In the genomic region with DNA sequence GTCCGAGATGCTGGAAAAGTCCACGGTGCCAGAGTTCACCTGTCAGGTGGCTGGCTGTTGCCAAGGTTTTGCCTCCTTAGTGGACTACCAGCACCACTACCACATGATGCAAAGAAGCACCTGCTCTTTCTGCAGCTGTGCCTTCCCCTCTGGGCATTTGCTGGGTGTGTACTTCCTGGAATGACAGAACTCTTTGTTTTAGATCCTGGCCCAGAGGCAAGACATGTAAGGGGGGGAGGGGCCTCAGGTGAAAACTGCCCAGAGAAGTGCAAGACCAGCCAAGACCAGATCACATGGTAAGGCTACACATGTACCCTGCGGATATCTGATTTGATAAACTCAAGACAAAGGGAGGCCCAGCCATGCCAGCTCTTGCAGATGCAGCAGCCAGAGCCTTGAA, we compare ENCODE assay signal across 18 mouse cellular contexts.
A peak's percentile ranks its signal among the peaks of the same experiment; 100 is the strongest.
DNase-seq lines count a peak whose midpoint lies in the region; ATAC-seq and TF ChIP-seq lines count a peak whose summit lies in the region.
"Had no signal": no experiment of that assay in that cellular context is flagged by ENCODE, and none has a peak within 500 bp of the region (broad histone marks: within the 10 kb centered on the region; RNA-seq: fewer than 3 reads in every experiment).

No protein-coding gene starts in this region.

- no peaks in the 10 kb centered on the region for H3K79me2 ChIP-seq in myocyte (ENCODE audit: control insufficient read depth, insufficient read depth)

- no peak overlapping the region for H3ac ChIP-seq in myocyte (ENCODE audit: control insufficient read depth, insufficient read length)

- WGBS in limb, embryonic 11.5 days = 91% methylated on average over 3 of the region's 3 CpGs
- 91% methylated on average over 3 of the region's 3 CpGs for WGBS in limb, embryonic 10.5 days
- WGBS in embryonic facial prominence, embryonic 13.5 days = 73% methylated on average over 3 of the region's 3 CpGs

- no peaks in the 10 kb centered on the region for H3K4me1 ChIP-seq in limb, embryonic 11.5 days (ENCODE audit: control insufficient read depth, insufficient read depth, low read length)
- H3K4me1 ChIP-seq in limb, embryonic 10.5 days = peaks cover 9% of the 10 kb centered on the region; the same call in 1 of the 2 replicates
- H3K4me1 ChIP-seq in E14TG2a.4 (replicated peaks; ENCODE audit: low read depth, low read length) = peaks cover 34% of the 10 kb centered on the region
- no peaks in the 10 kb centered on the region for H3K4me1 ChIP-seq in embryonic facial prominence, embryonic 13.5 days
- H3K4me1 ChIP-seq: embryonic facial prominence, embryonic 12.5 days; heart, embryonic 15.5 days; hindbrain, embryonic 12.5 days; limb, embryonic 15.5 days; neural tube, embryonic 15.5 days had no signal

- no peak for TF ChIP-seq CTCF in E14TG2a.4 (conservative IDR thresholded peaks at IDR 0.05; ENCODE audit: low read length)

- peak; percentile 23 for DNase-seq in limb, embryonic 11.5 days (ENCODE audit: low spot score)
- no peak for DNase-seq in limb, embryonic 10.5 days (ENCODE audit: low spot score)
- no peak for DNase-seq in cerebellum, postnatal 10 days
- DNase-seq in thymus, postnatal 14 days = no peak
- no peak for DNase-seq in left cerebral cortex, postnatal 10 days (ENCODE audit: extremely low spot score in 1 of 2, low spot score in 2 of 2)
- DNase-seq: cerebellum, postnatal 36 days; kidney, adult 18-20 months; lung, adult 2 months; retina, postnatal 1 day; thymus, postnatal 4 days had no signal

- no peaks in the 10 kb centered on the region for H3K27me3 ChIP-seq in limb, embryonic 11.5 days (ENCODE audit: control insufficient read depth, insufficient read depth, low read length)
- no peaks in the 10 kb centered on the region for H3K27me3 ChIP-seq in limb, embryonic 10.5 days (ENCODE audit: low read depth, poor library complexity, severe bottlenecking)
- H3K27me3 ChIP-seq in E14TG2a.4 (ENCODE audit: insufficient read depth, low read length) (no peaks in the 10 kb centered on the region), myocyte (ENCODE audit: control insufficient read depth, insufficient read depth, insufficient read length) (no peaks in the 10 kb centered on the region)
- no peaks in the 10 kb centered on the region for H3K27me3 ChIP-seq in embryonic facial prominence, embryonic 13.5 days
- H3K27me3 ChIP-seq: embryonic facial prominence, embryonic 12.5 days; heart, embryonic 15.5 days; hindbrain, embryonic 12.5 days; limb, embryonic 15.5 days; neural tube, embryonic 15.5 days had no signal

- no peak overlapping the region for H3K4me2 ChIP-seq in limb, embryonic 11.5 days (ENCODE audit: low read depth, severe bottlenecking)
- no peak overlapping the region for H3K4me2 ChIP-seq in embryonic facial prominence, embryonic 13.5 days
- no peak overlapping the region for H3K4me2 ChIP-seq in myocyte (ENCODE audit: low read depth)
- H3K4me2 ChIP-seq: embryonic facial prominence, embryonic 12.5 days; heart, embryonic 15.5 days; hindbrain, embryonic 12.5 days; limb, embryonic 15.5 days; neural tube, embryonic 15.5 days had no signal

- no peaks in the 10 kb centered on the region for H3K36me3 ChIP-seq in limb, embryonic 11.5 days (ENCODE audit: control insufficient read depth, insufficient read depth, low read length)
- H3K36me3 ChIP-seq in limb, embryonic 10.5 days = no peaks in the 10 kb centered on the region
- H3K36me3 ChIP-seq in E14TG2a.4 (ENCODE audit: insufficient read depth, low read length) = no peaks in the 10 kb centered on the region
- no peaks in the 10 kb centered on the region for H3K36me3 ChIP-seq in embryonic facial prominence, embryonic 13.5 days
- H3K36me3 ChIP-seq in myocyte (ENCODE audit: control insufficient read depth, insufficient read depth) = no peaks in the 10 kb centered on the region
- H3K36me3 ChIP-seq: embryonic facial prominence, embryonic 12.5 days; heart, embryonic 15.5 days; hindbrain, embryonic 12.5 days; limb, embryonic 15.5 days; neural tube, embryonic 15.5 days had no signal

- no peak overlapping the region for H3K27ac ChIP-seq in limb, embryonic 11.5 days (replicated peaks; ENCODE audit: low read depth, low read length)
- no peak overlapping the region for H3K27ac ChIP-seq in limb, embryonic 10.5 days
- no peak overlapping the region for H3K27ac ChIP-seq in embryonic facial prominence, embryonic 13.5 days
- H3K27ac ChIP-seq: embryonic facial prominence, embryonic 12.5 days; heart, embryonic 15.5 days; hindbrain, embryonic 12.5 days; limb, embryonic 15.5 days; neural tube, embryonic 15.5 days had no signal

- H3K9ac ChIP-seq in limb, embryonic 11.5 days (ENCODE audit: low read length) = no peak overlapping the region
- H3K9ac ChIP-seq in embryonic facial prominence, embryonic 13.5 days = no peak overlapping the region
- H3K9ac ChIP-seq: embryonic facial prominence, embryonic 12.5 days; heart, embryonic 15.5 days; hindbrain, embryonic 12.5 days; limb, embryonic 15.5 days; neural tube, embryonic 15.5 days had no signal

- no peak for TF ChIP-seq POLR2A in myocyte (IDR thresholded peaks at IDR 0.05; ENCODE audit: insufficient read length, low read depth)

- H3K4me3 ChIP-seq in limb, embryonic 11.5 days (ENCODE audit: low read depth, low read length) = no peak overlapping the region
- H3K4me3 ChIP-seq in limb, embryonic 10.5 days = no peak overlapping the region
- H3K4me3 ChIP-seq in E14TG2a.4 (replicated peaks; ENCODE audit: low read length) (0 out of 2 replicates have a peak overlapping the region, but pooled peaks have one; percentile 3), myocyte (no peak overlapping the region)
- no peak overlapping the region for H3K4me3 ChIP-seq in embryonic facial prominence, embryonic 13.5 days
- H3K4me3 ChIP-seq: embryonic facial prominence, embryonic 12.5 days; heart, embryonic 15.5 days; hindbrain, embryonic 12.5 days; limb, embryonic 15.5 days; neural tube, embryonic 15.5 days had no signal

- intact Hi-C loops in left cerebral cortex, postnatal 10 days (cut with DNase I) = no loop called here

- H3K9me3 ChIP-seq in limb, embryonic 11.5 days (ENCODE audit: control insufficient read depth, low read length) = no peaks in the 10 kb centered on the region
- H3K9me3 ChIP-seq in limb, embryonic 10.5 days (replicated peaks) = no peaks in the 10 kb centered on the region
- peaks cover 10% of the 10 kb centered on the region; the same call in 1 of the 2 replicates for H3K9me3 ChIP-seq in E14TG2a.4 (ENCODE audit: low read length)
- 0 out of 2 replicates have a peak, but pooled peaks cover 3% of the 10 kb centered on the region for H3K9me3 ChIP-seq in embryonic facial prominence, embryonic 13.5 days
- H3K9me3 ChIP-seq: embryonic facial prominence, embryonic 12.5 days; heart, embryonic 15.5 days; hindbrain, embryonic 12.5 days; limb, embryonic 15.5 days had no signal

- no peak for ATAC-seq in limb, embryonic 11.5 days (ENCODE audit: insufficient number of reproducible peaks, low FRiP score, low TSS enrichment, low read depth)
- peak; percentile 59; the same call in 1 of the 2 replicates for ATAC-seq in embryonic facial prominence, embryonic 13.5 days (ENCODE audit: insufficient number of reproducible peaks, insufficient read depth, low FRiP score, low TSS enrichment, low read depth)

TF ChIP-seq in myocyte, 11 proteins besides CTCF, POLR2A, EP300 and RAD21:
- TF ChIP-seq TCF12 (IDR thresholded peaks at IDR 0.05; ENCODE audit: insufficient read depth, poor library complexity, severe bottlenecking) (no peak), POLR2AphosphoS2 (IDR thresholded peaks at IDR 0.05; ENCODE audit: insufficient read length, low read depth) (no peak), MAX (IDR thresholded peaks at IDR 0.05; ENCODE audit: low read depth) (no peak), USF1 (IDR thresholded peaks at IDR 0.05; ENCODE audit: low read depth) (no peak), REST (IDR thresholded peaks at IDR 0.05; ENCODE audit: insufficient read depth, insufficient read length) (no peak), MYOG (IDR thresholded peaks at IDR 0.05; ENCODE audit: control insufficient read depth in 1 of 3, insufficient read depth in 1 of 3, insufficient read length in 2 of 3, low read depth in 2 of 3) (peak in 1 of 3 experiments; percentile 62), CEBPB (IDR thresholded peaks at IDR 0.05; ENCODE audit: insufficient read depth, poor library complexity, severe bottlenecking) (no peak), SRF (IDR thresholded peaks at IDR 0.05; ENCODE audit: control insufficient read depth, insufficient read length, low read depth) (no peak), MYOD1 (IDR thresholded peaks at IDR 0.05; ENCODE audit: control insufficient read depth in 1 of 3, insufficient read length in 2 of 3, low read depth in 2 of 3) (peak in 2 of 3 experiments; percentile 17 to 69)
TF ChIP-seq in myocyte: peak in this region for 2.
